Mouse (Mus musculus): ENCODE results near the gene Bhlhe40.

Gene Bhlhe40

DNA sequence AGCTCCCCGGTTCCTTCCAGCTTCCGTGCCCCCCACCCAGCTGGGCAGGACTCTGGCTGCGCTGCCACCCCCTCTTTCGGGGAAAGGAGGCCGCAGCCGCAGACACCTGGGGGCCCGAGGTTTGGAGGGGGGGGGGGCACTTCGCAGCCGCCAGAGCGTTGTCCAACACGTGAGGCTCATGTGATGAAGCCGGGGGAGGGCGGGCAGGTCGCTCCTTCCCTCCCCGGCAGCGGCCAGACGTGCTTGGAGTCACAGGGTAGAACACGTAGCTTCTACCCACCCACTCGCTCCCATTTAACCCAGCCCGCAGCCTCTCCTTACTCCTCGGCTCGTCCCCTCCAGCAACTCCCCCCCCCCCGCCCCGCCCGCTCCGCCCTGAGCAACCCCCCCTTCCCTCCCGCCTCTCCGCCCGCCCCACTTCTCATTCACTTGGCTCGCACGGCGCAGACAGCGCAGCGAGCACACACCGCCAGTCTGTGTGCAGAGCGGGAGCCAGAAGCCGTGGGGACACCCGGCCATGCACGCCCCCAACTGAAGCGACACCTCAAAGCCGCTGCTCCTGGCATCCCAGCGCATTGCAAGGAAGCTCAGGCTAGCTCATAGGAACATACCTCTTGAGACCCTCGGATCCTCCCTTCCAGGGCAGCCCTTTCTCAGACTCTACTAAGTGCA, at the start of gene Bhlhe40:
TSS of gene Bhlhe40 (plus strand) at position 424 of the 672 bp plus-strand sequence.
- peak; percentile 56 for DNase-seq

GRCm38 (mm10) chr6:108611663-108612062, 48.8 kb upstream of the Bhlhe40 start:
- no peak for DNase-seq

GRCm38 (mm10) chr6:108618025-108618424, 42.4 kb upstream of the Bhlhe40 start:
- DNase-seq = no peak

GRCm38 (mm10) chr6:108623028-108623565, 37.3 kb upstream of the Bhlhe40 start:
- DNase-seq = no peak

DNA sequence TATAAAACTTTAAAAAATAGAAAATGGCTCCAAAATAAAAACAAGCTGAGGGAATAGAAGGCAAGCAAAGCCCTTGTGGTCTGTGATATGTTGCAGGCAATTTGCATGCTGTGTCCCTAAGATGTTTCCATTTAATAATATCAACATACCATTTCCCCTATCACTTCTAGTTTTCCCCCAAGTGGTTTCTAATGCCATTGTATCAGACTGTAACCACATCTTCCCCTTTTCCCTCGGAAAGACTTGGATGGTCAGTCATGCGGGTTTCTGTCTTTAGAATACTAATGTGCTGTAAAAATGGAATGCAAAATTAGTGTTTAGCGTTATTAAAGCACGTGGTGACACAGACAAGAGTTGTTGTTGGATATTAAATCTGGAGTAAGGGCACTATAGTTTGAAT, 35.5 kb upstream of the Bhlhe40 start:
- DNase-seq = no peak

DNA sequence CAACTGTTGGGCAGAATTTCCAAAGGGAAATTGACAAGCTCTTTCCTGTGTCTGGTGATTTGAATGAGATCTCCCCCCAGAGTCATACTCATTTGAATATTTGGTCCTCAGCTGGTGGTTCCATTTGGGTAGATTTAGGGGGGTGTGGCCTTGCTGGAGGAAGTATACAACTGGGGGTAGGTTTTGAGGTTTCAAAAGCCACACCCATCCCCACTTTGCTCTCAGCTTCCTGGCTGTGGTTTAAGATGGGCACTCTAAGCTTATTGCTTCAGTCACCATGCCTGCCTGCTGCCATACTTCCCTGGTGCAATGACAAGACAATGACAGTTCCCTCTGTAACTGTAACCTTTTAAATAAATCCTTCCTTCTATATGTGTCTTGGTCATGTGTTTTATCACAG, 29.7 kb upstream of the Bhlhe40 start:
- peak; percentile 22 for DNase-seq

DNA sequence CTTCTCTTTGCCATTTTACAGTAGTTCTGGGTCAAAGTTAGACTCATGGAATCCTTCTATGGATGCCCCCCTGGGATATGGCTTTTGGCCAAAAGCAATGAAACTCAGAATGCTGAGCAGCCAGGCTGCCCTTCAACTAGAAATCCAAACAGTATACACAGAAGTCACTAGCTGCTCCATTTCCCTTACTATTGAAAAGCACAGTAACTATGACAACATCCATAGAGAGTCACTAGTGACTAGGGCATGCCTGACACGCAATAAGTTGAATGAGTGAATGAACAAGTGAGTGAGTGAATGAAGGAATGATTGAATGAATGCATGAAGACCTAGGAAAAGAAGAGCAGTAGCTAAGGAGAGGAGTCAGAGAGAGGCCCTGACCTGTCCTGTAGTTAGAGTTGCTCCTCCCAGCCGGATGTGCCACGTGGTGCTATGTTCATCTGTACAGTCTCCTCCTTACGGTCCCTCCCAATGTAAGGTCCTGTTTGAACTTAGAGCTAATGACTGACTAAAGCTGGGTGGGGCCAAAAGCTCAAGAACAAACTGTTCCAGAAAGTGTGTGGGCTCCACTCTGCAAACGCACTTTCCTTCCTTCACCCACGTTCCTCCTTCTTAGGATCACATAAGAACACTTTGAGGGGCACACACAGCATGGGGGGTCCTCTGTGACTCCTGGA, 22.1 kb upstream of the Bhlhe40 start:
- DNase-seq = no peak

- DNase-seq = no peak
Measured at GRCm38 (mm10) chr6:108642020-108642419, 18.4 kb upstream of the Bhlhe40 start.

- no peak for DNase-seq
Measured at GRCm38 (mm10) chr6:108643035-108643434, 17.4 kb upstream of the Bhlhe40 start.

- DNase-seq = no peak
Measured at GRCm38 (mm10) chr6:108644311-108644710, 16.1 kb upstream of the Bhlhe40 start.

- DNase-seq = no peak
Measured at GRCm38 (mm10) chr6:108647094-108647493, 13.3 kb upstream of the Bhlhe40 start.

DNA sequence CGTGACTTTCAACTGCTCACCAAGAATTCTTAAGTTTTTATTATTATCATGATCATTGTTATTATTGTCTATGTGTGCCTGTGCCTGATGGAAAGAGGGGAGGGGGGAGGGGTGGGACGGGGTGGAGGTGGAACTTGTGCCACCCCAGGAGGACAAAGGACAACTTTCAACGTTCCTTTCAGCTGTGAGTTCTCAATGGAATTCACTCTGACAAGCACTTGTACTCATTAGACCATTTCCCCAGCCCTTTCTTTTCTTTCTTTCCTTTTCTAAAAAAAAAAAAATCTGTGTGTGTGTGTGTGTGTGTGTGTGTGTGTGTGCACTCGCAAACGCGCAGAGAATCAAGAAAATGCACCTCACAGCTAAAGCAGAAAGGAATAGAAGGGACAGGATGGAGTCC, 12.4 kb upstream of the Bhlhe40 start:
- no peak for DNase-seq

DNA sequence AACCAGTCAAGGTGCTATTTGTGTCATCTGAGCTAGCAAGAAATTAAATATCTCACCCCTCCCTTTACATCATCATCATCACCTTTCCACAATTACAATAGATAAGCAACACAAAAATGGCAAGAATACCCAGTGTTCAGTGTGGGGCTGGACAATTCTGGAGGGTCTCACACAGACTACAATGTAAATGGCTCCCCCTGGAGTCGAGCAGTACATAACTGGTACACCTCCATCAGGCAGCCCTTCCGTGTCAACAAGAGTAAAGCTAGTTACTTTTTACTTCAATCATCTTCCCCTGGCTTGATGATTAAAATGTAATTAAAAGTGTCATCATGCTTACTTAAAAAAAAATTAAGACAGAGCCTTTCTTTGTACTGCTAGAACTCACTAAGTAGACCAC, 4.6 kb upstream of the Bhlhe40 start:
- DNase-seq = peak; percentile 40

DNA sequence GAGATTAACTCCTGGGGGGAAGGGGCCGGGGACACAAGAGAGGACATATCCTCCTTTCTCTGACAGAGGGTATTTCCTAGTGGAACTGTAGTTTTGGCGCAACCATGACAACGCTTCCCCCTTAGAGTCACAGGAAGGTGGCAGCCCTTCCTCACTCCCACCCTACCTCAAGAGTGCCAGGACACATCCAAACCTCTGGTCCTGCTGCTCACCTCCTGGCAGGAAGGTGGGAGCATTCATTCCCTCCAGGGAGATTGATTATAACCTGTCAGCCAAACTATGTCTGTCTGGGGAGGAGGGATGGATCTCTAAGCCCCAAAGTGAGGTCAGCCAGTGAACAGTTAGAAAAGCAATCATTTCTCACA, 2.4 kb upstream of the Bhlhe40 start:
- no peak for DNase-seq

DNA sequence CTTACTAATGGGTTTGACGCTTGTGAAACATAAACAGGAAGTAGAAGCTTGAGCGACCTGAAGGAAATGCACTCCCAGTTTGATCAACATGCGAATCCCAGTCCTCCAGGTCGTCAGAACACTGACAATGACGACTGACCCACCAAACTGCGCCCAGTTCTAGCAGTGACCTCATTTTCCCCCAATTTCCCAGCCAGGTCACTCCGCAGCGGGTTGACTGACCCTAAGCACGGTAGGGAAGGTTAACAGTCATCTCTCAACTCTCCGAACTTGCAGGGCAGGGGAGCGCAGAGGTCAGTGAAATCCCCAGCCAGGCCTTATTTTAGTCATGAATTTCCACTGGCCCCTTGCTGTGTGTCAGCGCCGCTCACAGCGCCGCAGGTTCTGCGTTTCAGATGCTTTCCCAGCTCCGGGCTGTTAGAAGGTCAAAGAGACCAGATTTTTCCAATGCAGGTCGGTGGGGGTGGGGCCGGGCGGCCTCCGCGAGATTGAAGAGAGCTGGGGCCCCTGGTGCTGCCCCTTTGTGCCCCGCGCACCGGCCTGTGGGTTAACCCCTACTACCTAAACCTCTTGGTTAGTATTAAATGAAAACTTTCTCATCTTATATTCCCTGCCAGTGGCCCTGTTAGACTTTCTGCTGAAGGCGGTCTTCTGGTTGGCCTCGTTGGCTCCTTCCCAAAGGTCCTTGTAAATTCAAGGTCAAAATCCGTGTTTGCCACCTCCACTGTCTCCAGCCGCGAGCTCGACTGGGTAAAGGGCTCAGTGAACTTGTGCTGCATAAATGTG, 1.8 kb upstream of the Bhlhe40 start:
- peak; percentile 26 for DNase-seq

GRCm38 (mm10) chr6:108659221-108659725, 1.2 kb upstream of the Bhlhe40 start:
- DNase-seq = peak; percentile 55

- no peak for DNase-seq
Measured at GRCm38 (mm10) chr6:108659726-108660205, 663 bp upstream of the Bhlhe40 start.

DNA sequence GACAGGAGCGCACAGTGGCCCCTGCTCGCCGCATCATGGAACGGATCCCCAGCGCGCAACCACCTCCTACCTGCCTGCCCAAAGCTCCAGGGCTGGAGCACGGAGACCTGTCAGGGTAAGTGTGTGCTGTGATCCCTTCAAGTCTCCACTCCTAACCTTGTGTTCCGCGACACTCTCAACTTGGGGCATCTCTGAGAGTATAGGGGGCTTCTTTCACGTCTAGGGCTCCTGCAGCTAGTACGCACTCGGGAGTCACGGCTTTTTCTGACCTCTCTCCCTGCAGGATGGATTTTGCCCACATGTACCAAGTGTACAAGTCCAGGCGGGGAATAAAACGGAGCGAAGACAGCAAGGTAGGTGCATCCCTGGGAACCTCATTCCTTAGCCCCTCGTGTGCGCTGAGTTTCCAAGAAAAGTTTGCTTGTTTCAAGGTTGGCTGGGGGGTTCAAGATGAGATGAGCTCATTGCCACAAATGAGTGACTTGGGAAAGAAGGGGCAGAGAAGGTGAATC, 505 bp downstream of the Bhlhe40 start:
- DNase-seq = no peak

DNA sequence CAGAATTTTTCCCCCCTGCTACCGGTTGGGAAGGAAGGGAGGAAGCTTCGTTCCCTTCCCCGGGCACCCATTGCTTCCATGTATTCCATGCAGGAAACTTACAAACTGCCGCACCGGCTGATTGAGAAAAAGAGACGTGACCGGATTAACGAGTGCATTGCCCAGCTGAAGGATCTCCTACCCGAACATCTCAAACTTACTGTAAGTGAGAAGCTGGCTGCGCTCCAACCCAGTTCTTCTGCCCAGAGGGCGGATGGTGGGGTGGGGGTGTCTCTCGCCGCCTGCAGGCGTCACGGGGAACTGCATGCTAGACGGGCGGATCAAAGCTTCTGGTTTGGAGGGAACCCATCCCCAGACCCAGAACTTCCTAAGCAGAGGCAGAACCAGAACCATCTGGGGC, 983 bp downstream of the Bhlhe40 start:
- peak; percentile 80 for DNase-seq

GRCm38 (mm10) chr6:108661890-108662289, 1.5 kb downstream of the Bhlhe40 start:
- DNase-seq = no peak

GRCm38 (mm10) chr6:108662314-108663240, 2.1 kb downstream of the Bhlhe40 start:
- no peak for DNase-seq
